Mouse (Mus musculus) monocyte, adult 5-6 weeks (primary cell): ENCODE results near the gene Clec18a. TPM values are rescaled to one million over a fixed set of nuclear protein-coding genes. Genes with fewer than 3 reads are reported as not detected.
A peak's percentile ranks its signal among the peaks of the same experiment; 100 is the strongest.

Experiments
- ATAC-seq: fragments of 153-309, 156-312 bp; replicated peaks from 2 replicates; pipeline ENCODE4 v1.8.0; 2017; ENCODE audit warnings: mild to moderate bottlenecking; ENCODE audit not compliant: low TSS enrichment, insufficient number of reproducible peaks, severe bottlenecking, poor library complexity, low FRiP score
- total RNA-seq: library from RNA; stranded (forward); fragments of 200-1000, 200-491, 200-594 nt; gene quantifications from 3 replicates; pipeline ENCODE4 v1.2.3, GENCODE M21; 2017

Gene Clec18a
- total RNA-seq, 1 experiment from 2014 or later, result not detected

GRCm38 (mm10) chr8:111058946-111059572 is 33.2 kb downstream of the Clec18a start:
- ATAC-seq, result no peak

DNA sequence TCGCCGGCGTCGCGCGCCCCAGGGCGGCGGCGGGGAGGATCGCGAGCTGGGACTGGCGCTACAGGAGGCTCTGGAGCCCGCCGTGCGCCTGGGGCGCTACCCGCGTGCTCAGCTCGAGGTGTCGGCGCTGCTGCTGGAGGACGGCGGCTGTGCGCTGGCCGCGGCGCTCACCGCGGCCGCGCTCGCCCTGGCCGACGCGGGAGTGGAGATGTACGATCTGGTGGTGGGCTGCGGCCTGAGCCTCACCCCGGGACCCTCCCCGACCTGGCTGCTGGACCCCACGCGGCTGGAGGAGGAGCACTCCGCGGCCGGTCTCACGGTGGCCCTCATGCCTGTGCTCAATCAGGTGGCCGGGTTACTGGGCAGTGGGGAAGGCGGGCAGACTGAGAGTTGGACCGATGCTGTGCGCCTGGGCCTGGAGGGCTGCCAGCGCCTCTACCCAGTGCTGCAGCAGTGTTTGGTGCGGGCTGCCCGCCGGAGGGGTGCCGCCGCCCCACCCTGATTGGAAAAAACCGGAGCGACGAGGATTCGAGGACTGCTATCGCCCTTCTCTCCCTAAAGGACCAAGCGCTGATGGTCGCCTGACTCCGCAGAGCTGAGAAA is 35.4 kb downstream of the Clec18a start:
- no peak for ATAC-seq

DNA sequence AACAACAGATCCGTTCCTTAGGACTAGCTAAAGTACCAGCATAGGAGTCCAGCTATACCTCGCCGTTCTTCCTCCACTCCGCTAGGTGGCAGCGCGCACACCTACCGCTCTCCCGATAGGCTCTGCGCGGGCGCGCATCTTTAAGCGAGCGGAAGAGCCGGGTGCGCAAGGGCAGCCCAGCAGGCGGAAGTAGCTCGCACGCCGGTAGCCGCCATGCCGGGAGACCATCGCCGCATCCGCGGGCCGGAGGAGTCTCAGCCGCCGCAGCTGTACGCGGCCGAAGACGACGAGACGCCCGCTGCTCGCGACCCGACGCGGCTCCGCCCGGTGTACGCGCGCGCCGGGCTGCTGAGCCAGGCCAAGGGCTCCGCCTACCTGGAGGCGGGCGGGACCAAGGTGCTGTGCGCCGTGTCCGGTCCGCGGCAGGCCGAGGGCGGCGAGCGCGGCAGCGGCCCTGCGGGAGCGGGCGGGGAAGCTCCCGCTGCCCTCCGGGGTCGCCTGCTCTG is 36.0 kb downstream of the Clec18a start, which contains the start of gene Exosc6:
Exosc6 (plus strand) TSS at position 182 of the 506 bp plus-strand sequence.
- ATAC-seq, result peak; percentile 96

DNA sequence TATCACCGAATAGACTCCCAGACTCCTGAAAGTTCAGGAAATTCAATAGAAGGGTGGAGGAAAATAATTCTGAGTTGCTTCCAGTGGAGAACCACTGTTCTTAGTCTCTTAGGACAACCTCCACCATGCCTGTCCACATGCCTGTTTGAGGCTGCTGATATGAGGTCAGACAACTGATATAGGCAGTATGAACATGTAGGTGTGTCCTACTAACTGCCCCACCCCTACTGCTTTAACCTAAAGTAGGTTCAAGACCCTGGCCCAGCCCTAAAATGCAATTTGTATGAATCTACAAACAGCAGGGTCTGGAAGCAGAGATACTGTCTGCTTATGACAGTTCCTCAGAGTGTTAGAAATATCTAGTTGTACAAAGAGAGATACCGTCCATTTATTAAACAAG is 36.6 kb downstream of the Clec18a start:
- no peak for ATAC-seq

DNA sequence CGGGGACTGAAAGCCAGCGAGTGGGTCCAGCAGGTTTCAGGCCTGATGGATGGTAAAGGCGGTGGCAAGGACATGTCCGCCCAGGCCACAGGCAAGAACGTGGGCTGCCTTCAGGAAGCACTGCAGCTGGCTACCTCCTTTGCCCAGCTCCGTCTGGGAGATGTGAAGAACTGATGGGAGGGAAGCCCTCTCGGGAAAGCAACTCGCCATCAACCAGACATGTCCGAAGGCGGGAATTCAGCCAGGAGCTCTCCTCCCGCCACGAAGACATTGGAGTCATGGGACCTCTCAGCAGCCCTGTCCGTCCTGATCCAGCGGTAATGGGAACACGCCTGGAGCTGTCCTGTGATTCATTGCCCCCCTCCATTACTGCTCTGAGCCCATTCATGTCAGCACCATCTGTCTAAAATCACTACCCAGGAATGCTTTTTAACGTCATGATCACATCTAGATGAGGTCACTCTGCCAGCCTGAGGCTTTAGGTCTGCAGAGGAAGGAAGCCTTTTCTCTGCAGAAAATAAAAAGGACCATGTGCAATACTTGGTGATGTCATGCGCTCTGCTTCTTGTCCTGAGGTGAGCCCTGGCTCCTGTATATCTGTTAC is 37.1 kb downstream of the Clec18a start:
- no peak for ATAC-seq

DNA sequence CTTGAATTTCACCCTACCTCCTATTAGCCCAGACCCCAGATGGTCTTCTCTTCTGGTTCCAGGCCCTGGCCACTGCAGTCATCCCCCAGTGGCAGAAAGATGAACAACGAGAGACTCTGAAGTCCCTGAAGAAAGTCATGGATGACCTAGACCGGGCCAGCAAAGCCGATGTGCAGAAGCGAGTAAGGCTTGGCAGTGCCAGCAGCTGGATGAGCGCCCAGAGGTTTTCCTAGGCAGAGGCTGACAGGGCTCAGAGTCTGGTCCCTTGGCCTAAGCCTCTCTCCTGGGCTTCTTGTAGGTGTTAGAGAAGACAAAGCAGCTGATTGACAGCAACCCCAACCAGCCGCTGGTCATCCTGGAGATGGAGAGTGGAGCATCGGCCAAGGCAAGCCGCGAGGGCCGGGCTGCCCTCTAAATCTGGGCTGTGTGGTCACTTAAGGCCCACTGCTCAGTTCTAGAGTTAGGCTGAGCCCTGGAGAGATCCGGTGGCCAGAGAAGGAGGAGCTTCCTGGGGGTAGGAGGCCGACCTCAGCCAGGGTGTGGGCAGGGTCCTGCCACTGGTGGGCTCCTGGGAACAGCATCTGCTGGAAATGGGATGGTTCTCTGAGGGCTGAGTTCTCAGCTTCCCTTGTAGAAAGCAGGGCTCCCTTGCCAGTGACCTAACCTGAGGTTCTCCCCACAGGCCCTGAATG is 38.3 kb downstream of the Clec18a start:
- no peak for ATAC-seq

DNA sequence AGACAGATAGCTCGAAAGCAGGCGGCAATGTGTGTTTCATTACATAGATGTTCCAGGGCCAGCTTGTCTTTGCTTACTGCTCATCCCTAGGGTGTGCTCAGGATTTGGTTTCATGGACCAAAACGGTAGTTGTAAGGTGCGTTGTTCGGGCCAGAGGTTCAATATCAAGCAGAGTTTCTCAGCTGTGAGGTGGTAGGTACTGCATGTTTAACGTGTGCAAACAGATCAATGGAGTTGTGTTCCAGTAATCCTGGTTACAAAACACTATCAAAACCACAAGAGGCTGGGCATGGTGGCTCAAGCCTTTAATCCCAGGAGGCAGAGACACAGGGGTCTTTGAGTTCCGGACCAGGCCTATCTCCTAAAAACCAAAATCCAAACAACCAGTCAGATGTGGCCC is 43.1 kb downstream of the Clec18a start:
- no peak for ATAC-seq

- ATAC-seq, result no peak
These were observed 43.5 kb downstream of the Clec18a start for GRCm38 (mm10) chr8:111048694-111049093.

DNA sequence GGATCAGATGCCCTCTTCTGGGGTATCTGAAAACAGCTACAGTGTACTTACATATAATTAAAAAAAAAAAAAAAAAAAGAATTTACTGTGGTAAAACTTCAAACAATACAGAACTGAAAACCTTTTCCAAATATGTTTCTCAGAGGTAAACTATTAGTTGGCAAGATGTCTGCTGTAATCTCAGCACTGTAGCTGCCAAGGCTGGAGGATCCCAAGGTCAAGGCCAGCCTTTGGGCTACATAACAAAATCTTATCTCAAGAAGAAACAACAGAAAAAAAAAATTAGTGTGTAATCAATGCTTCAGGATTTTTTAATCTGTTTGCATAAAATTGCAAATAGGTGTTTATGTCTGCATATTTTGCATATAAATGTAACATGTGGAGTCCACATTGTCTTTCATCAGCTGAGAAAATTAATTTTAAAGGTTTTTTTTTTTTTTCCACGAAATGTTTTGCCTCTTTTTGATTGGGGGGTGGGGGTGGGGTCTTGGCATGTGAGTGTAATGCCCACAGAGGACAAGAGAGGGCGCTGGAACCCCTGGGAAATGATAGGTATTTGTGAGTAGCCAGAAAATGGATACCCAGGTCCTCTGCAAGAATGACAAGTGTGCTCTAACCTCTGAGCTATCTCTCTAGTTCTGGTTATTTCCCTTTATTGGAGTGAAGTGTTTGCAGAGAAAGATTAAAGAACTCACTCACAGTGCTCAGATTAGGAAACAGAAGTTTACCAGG is 48.1 kb downstream of the Clec18a start:
- ATAC-seq, result no peak

- ATAC-seq, result 0 out of 2 replicates have a peak, but pooled peaks have one; percentile 25
These were observed 49.7 kb downstream of the Clec18a start for GRCm38 (mm10) chr8:111042546-111042945.

DNA sequence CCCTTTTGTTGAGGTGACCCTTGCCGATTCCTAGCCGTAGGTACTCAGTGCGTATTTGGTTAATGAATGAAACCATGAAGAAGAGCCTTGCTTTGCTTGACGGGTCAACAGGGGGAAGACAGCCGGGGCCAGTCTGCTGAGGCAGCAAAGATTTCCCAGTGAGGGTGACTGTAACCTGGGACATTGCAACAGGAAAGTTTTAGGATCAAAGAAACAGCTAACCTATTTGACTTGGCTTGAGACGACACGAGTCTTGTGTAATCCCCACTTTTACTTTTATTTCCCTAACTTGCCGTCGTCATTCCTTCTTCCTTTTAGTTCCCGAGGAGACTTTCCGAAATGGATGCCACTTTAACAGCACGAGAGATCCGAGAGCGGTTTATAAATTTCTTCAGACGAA is 55.6 kb downstream of the Clec18a start:
- ATAC-seq, result no peak

GRCm38 (mm10) chr8:111034276-111034675 is 58.0 kb downstream of the Clec18a start:
- ATAC-seq, result no peak

- peak; percentile 99 for ATAC-seq
These were observed 58.6 kb downstream of the Clec18a start for GRCm38 (mm10) chr8:111033482-111034215.

DNA sequence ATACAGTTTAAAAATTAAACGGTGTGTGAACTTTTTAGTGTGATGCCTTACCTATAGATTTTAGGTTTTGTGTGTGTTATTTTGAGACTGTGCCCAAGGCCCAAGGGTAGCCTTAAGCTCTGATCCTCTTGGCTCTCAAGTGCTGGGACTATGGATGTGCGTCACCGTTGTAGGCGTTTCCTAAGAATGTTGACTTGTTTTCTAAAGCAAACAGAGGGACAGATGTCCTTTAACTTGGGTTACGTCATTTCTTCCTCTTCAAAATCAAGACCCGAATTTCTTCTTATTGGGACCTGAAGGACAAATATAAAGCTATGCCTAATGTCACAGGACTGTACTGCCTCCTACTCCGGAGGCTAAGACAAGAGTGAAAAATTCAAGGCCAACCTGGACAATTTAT is 59.3 kb downstream of the Clec18a start, which contains the start of gene Aars:
Aars (plus strand) TSS at position 229 of the 400 bp plus-strand sequence.
- ATAC-seq, result no peak

- ATAC-seq, result no peak
These were observed 60.7 kb downstream of the Clec18a start, which contains the start of gene Ddx19b for GRCm38 (mm10) chr8:111031572-111031971. Ddx19b (minus strand) TSS chr8:111031751.

DNA sequence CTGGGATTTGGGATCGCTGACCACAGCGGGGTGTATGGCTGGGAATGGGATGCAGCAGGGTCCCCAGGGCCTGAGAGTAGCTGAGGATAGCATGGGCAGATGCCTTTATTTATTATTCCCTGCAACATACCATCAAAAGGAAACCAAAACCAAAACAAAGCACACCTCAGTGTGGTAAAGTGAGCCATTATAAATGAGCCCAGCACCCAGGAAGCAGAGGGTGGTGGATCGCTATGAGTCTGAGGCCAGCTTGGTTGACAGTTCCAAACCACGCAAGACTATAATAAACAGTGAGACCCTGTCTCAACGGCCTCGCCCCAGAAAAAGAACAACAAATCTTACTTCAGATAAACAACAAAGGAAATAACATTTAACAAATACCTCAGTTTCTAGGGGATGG is 62.2 kb downstream of the Clec18a start:
- ATAC-seq, result no peak

DNA sequence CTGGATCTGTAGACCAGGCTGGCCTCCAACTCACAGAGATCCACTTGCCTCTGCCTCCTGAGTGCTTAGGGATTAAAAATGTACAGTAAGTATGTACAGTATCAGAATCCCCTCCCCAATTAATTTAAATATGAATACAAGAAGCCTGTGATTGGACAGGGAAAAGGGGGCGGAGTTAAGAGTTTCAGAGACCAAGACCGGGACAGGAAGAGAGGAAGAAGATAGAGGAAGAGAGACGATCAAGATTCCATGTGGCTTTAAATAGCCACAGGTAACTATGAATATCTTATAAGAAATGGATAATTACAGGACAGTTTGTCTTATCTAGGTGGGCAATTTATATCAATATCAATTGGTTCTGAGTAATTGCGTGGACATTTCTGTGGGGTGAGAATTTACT is 62.6 kb downstream of the Clec18a start:
- ATAC-seq, result no peak

GRCm38 (mm10) chr8:111027391-111027937 is 64.8 kb downstream of the Clec18a start:
- ATAC-seq, result peak; percentile 93
